In the genomic region with DNA sequence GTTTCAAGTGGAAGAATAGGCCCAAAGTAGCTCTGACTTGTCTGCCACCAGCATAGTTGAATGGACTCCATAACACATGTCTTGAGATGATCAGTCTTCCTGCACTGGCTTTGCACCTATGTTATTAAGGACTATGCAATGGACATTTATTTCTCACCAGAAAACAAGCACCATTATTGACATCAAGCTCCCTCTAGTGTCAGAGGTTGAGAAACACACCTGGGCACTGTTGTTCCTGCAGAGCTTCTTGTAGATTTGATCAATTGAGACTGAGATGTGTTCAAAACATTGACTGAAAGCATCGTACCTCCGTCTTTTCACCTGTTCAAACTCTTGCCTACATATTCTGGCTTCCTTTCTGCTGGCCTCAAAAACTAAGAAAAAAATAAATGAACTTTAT, we compare ENCODE assay signal across 9 mouse cellular contexts. TPM values are rescaled to one million over a fixed set of nuclear protein-coding genes. Genes with fewer than 3 reads are reported as not detected.
DNase-seq lines count a peak whose midpoint lies in the region; ATAC-seq and TF ChIP-seq lines count a peak whose summit lies in the region.
"Had no signal": no experiment of that assay in that cellular context is flagged by ENCODE, and none has a peak within 500 bp of the region (broad histone marks: within the 10 kb centered on the region; RNA-seq: fewer than 3 reads in every experiment).

No protein-coding gene starts in this region.

- TF ChIP-seq EP300 in stomach, postnatal 0 days (optimal IDR thresholded peaks at IDR 0.05): no peak

- 36% methylated on average over 2 of the region's 2 CpGs for WGBS in midbrain, embryonic 14.5 days
- WGBS in midbrain, embryonic 15.5 days: 38% methylated on average over 2 of the region's 2 CpGs
- WGBS in limb, embryonic 11.5 days: 36% methylated on average over 2 of the region's 2 CpGs
- WGBS in stomach, postnatal 0 days: 23% methylated on average over 2 of the region's 2 CpGs

- no peak overlapping the region for H3K4me3 ChIP-seq in midbrain, embryonic 14.5 days (replicated peaks; ENCODE audit: low read depth, low read length)
- H3K4me3 ChIP-seq in midbrain, embryonic 15.5 days: no peak overlapping the region
- no peak overlapping the region for H3K4me3 ChIP-seq in limb, embryonic 11.5 days (ENCODE audit: low read depth, low read length)
- no peak overlapping the region for H3K4me3 ChIP-seq in stomach, postnatal 0 days (ENCODE audit: low read depth, low read length)

- peak; percentile 93 for TF ChIP-seq CTCF in stomach, postnatal 0 days (IDR thresholded peaks at IDR 0.05; ENCODE audit: low read depth)

- DNase-seq in adrenal gland, postnatal 14 days: peak; percentile 60
- no peak for DNase-seq in adrenal gland, adult 8-10 months
- DNase-seq in midbrain, embryonic 14.5 days: peak; percentile 88
- peak; percentile 37 for DNase-seq in c-Kit-positive CD71-negative TER-119-negative erythroid progenitor cells, embryonic 14.5 days (ENCODE audit: low read depth)
- peak; percentile 15 to 56 for DNase-seq in heart, postnatal 14 days
- DNase-seq in limb, embryonic 11.5 days (ENCODE audit: low spot score): peak; percentile 51
- DNase-seq in stomach, postnatal 0 days (ENCODE audit: low spot score): peak; percentile 41

- H3K9ac ChIP-seq in midbrain, embryonic 14.5 days (replicated peaks; ENCODE audit: low read length): no peak overlapping the region
- H3K9ac ChIP-seq in midbrain, embryonic 15.5 days: no peak overlapping the region
- no peak overlapping the region for H3K9ac ChIP-seq in limb, embryonic 11.5 days (ENCODE audit: low read length)
- no peak overlapping the region for H3K9ac ChIP-seq in stomach, postnatal 0 days (ENCODE audit: low read length)

- H3K36me3 ChIP-seq in midbrain, embryonic 14.5 days (ENCODE audit: control insufficient read depth, insufficient read depth, low read length): no peaks in the 10 kb centered on the region
- no peaks in the 10 kb centered on the region for H3K36me3 ChIP-seq in midbrain, embryonic 15.5 days (replicated peaks)
- H3K36me3 ChIP-seq in limb, embryonic 11.5 days (ENCODE audit: control insufficient read depth, insufficient read depth, low read length): no peaks in the 10 kb centered on the region
- H3K36me3 ChIP-seq in stomach, postnatal 0 days (ENCODE audit: control insufficient read depth, insufficient read depth, low read length): no peaks in the 10 kb centered on the region

- no peaks in the 10 kb centered on the region for H3K9me3 ChIP-seq in midbrain, embryonic 14.5 days (ENCODE audit: control insufficient read depth, low read length)
- H3K9me3 ChIP-seq in midbrain, embryonic 15.5 days: no peaks in the 10 kb centered on the region
- H3K9me3 ChIP-seq in limb, embryonic 11.5 days (ENCODE audit: control insufficient read depth, low read length): no peaks in the 10 kb centered on the region
- H3K9me3 ChIP-seq in stomach, postnatal 0 days (ENCODE audit: control insufficient read depth, low read length): no peaks in the 10 kb centered on the region

- H3K27me3 ChIP-seq in midbrain, embryonic 14.5 days (ENCODE audit: control insufficient read depth, insufficient read depth, low read length): no peaks in the 10 kb centered on the region
- no peaks in the 10 kb centered on the region for H3K27me3 ChIP-seq in midbrain, embryonic 15.5 days (replicated peaks)
- no peaks in the 10 kb centered on the region for H3K27me3 ChIP-seq in limb, embryonic 11.5 days (ENCODE audit: control insufficient read depth, insufficient read depth, low read length)
- no peaks in the 10 kb centered on the region for H3K27me3 ChIP-seq in stomach, postnatal 0 days (ENCODE audit: control insufficient read depth, insufficient read depth, low read length)

- no peak overlapping the region for H3K27ac ChIP-seq in midbrain, embryonic 14.5 days (replicated peaks; ENCODE audit: low read depth, low read length)
- no peak overlapping the region for H3K27ac ChIP-seq in midbrain, embryonic 15.5 days
- H3K27ac ChIP-seq in limb, embryonic 11.5 days (replicated peaks; ENCODE audit: low read depth, low read length): no peak overlapping the region
- H3K27ac ChIP-seq in stomach, postnatal 0 days (replicated peaks): no peak overlapping the region

- H3K4me2 ChIP-seq in midbrain, embryonic 14.5 days (ENCODE audit: low read length): no peak overlapping the region
- H3K4me2 ChIP-seq in midbrain, embryonic 15.5 days: no peak overlapping the region
- H3K4me2 ChIP-seq in limb, embryonic 11.5 days (ENCODE audit: low read depth, severe bottlenecking): no peak overlapping the region
- no peak overlapping the region for H3K4me2 ChIP-seq in stomach, postnatal 0 days (replicated peaks; ENCODE audit: low read depth)

- ATAC-seq in midbrain, embryonic 14.5 days (ENCODE audit: low FRiP score, low TSS enrichment): no peak
- no peak for ATAC-seq in midbrain, embryonic 15.5 days (replicated peaks)
- no peak for ATAC-seq in limb, embryonic 11.5 days (ENCODE audit: insufficient number of reproducible peaks, low FRiP score, low TSS enrichment, low read depth)
- no peak for ATAC-seq in stomach, postnatal 0 days (ENCODE audit: low FRiP score, low TSS enrichment)

- no peaks in the 10 kb centered on the region for H3K4me1 ChIP-seq in midbrain, embryonic 14.5 days (ENCODE audit: control insufficient read depth, insufficient read depth, low read length)
- no peaks in the 10 kb centered on the region for H3K4me1 ChIP-seq in midbrain, embryonic 15.5 days
- H3K4me1 ChIP-seq in limb, embryonic 11.5 days (ENCODE audit: control insufficient read depth, insufficient read depth, low read length): no peaks in the 10 kb centered on the region
- no peaks in the 10 kb centered on the region for H3K4me1 ChIP-seq in stomach, postnatal 0 days (replicated peaks; ENCODE audit: control insufficient read depth, insufficient read depth)

- intact Hi-C loops in heart, postnatal 14 days (cut with DNase I): loop anchor here (1.0 kb wide), 1 partner anchor 69 kb away; no protein-coding TSS in a partner anchor

RNA-seq across cellular contexts. Expression of a gene that starts 41.8 kb away (rescaled TPM):
- 12.6 and 15.5 TPM in 2 replicates for total RNA-seq in adrenal gland, postnatal 14 days (2021)
- 10 to 100 TPM; 12.6 to 17.2 (median 15.2) TPM for total RNA-seq in adrenal gland, adult 8-10 months (2022)
- polyA plus RNA-seq in midbrain, embryonic 14.5 days (2014; fragmentation: Nextera tagmentation; extraction: Ambion mirVana): 24.1 and 28.0 TPM in 2 replicates
- 30.6 and 31.7 TPM in 2 replicates for polyA plus RNA-seq in midbrain, embryonic 15.5 days (2015; fragmentation: Nextera tagmentation; extraction: Ambion mirVana)
- 1 to 10 TPM; 7.9 TPM for total RNA-seq in heart, postnatal 14 days (2021)
- 23.2 and 27.0 TPM in 2 replicates for polyA plus RNA-seq in limb, embryonic 11.5 days (2014; fragmentation: Nextera tagmentation; extraction: Ambion mirVana)
- polyA plus RNA-seq in stomach, postnatal 0 days (2015; fragmentation: Nextera tagmentation; extraction: Ambion mirVana): 18.3 and 20.1 TPM in 2 replicates

RNA-seq across cellular contexts. Expression of a gene that starts 53.6 kb away (rescaled TPM):
- not detected in 2 replicates for total RNA-seq in adrenal gland, postnatal 14 days (2021)
- total RNA-seq in adrenal gland, adult 8-10 months (2022): not detected
- 0.33 and 0.40 TPM in 2 replicates for polyA plus RNA-seq in midbrain, embryonic 14.5 days (2014; fragmentation: Nextera tagmentation; extraction: Ambion mirVana)
- polyA plus RNA-seq in midbrain, embryonic 15.5 days (2015; fragmentation: Nextera tagmentation; extraction: Ambion mirVana): 0.83 and 1.2 TPM in 2 replicates
- not detected for total RNA-seq in heart, postnatal 14 days (2021)
- polyA plus RNA-seq in limb, embryonic 11.5 days (2014; fragmentation: Nextera tagmentation; extraction: Ambion mirVana): not detected in 2 replicates
- 5.7 and 7.0 TPM in 2 replicates for polyA plus RNA-seq in stomach, postnatal 0 days (2015; fragmentation: Nextera tagmentation; extraction: Ambion mirVana)
- total RNA-seq: layer of hippocampus, postnatal 25 days had no signal
